Mouse (Mus musculus) spleen, postnatal 14 days (tissue): ENCODE measurements around the gene Rps6ka1.
A peak's percentile ranks its signal among the peaks of the same experiment; 100 is the strongest.
"Not testable (repeated sequence)": the region's sequence is repeated elsewhere in the genome, so short reads cannot be mapped to it uniquely, and the experiment has no call there.

Experiments used
- DNase-seq, 2 experiments: peaks; one replicate each; pipeline ENCODE4 v3.0.0; 2021 to 2022; ENCODE audit warnings: low spot score in 2 of 2

The Rps6ka1 gene

DNA sequence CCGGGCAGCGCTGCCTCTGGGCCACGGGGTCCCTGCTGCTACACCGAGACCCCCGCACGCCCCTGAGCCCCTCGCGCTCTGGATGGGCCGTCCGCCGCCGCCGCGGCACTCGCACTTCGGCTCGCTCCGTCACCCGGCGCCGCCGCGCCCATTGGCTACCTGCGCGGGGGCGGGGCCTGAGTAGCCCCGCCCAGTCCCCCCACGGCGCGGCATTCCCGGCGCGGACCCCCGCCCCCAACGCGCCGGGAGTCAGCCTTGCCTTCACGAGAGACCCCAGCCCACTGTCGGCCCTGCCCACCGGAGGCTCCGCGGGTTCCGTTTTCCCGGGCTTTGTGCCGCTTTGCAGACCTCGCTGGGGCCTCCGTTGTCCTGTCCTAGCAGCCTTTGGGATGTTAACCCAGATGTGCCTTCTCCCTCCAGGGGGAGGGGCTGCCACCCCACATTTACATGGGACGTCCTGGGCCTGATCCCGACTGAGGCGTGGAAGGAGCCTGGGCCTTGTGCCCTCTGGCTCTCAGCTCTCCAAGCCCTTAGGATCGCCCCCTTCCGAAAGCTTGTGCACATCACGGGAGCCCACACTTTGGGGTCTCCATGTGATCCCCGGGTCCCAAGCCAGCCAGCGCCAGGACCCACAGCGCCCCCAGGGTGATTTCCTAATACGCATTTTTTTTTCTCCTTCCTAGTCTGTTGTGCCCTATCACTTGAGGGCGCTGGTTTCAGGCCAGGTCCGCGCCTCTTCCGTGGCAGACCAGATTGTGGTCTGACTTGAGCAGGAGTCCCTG lies at the start of gene Rps6ka1:
Gene Rps6ka1 (minus strand): TSS at position 126 of the 782 bp plus-strand sequence.
- peak in 1 of 2 experiments; percentile 48 for DNase-seq

DNA sequence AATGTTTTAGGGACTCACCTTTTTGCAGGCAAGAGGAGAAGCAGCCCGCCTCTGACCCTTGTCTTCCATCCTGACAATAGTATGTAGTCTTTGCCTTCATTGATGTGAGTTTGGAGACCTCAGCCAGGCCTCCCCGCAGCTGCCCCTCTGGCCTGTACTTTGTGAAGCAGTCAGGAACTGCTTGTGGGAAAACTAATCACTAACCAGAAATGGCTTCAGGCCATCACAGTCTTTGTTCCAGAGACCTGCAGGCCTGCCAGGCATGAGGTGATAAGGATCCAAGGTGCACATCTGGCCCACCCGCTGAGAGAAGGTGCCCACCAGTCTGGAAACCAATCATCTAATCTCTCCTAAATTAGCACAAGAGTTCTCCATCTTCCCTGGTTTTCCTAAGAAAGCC lies 44.2 kb upstream of the Rps6ka1 start:
- no peak for DNase-seq

DNA sequence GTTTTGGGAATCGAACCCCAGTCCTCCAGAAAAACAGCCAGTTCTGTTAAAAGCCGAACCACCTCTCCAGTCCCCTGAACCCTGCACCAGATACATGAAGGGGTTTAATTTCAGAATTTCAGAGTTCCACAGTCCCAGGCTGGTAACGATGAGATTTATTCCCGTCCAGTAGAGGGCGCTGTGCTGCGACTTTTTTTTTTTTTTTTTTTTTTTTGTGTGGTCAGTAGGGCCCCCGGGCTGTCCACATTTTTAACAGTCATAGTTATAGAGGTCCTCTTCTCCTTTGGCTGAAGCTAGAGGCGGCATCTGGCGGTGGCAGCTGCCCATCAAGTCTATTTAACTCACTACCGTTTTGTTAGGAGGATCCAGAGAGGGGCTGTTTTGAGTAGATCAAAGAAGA lies 43.8 kb upstream of the Rps6ka1 start:
- DNase-seq: no peak

DNA sequence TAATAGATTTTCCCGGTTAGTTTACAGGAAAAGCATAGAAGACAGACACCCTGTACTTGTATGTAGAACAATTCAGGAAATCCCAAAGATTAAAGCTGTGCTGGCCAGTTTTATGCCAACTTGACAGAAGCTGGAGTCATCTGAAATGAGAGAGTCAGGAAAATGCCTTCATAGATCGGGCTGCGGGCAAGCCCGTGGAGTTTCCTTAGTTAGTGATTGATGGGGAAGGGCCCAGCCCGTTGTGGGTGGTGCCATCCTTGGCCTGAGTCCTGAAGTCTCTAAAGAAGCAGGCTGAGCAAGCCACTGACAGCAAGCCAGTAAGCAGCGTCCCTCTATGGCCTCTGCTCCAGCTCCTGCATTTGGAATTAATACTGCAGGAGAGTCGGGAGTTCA lies 41.7 kb upstream of the Rps6ka1 start:
- no peak for DNase-seq

DNA sequence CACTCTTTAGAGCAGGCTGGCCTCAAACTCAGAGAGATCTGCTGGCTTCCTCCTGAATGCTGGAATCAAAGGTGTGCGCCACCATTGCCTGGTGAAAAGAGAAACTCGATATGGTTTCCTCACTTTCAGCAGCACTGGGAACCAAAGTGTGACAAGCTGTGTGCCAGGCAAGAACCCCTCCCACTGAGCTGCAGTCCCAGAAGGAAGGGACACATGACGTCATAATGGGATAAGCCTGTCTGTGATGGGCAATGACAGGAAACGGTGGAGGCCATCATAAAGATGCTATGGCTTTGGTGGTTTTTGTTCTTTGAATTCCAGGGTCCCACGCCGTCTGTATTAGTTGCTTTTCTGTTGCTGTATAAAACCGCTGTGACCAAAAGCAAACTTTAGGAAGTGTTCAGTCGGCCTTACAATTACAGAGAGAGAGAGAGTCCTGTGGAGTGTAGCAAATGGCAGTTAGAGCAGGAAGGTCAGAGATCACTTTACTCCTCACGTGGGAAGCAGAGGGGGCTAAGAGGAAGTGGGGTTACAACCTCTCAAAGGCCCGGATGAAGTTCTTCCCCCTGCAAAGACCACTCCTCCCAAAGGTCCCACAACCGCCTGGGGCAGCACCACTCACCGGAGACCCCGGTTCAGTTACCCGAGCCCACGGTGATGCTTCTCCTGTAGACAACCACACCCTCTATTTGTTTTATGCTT lies 41.1 kb upstream of the Rps6ka1 start:
- DNase-seq: no peak

DNA sequence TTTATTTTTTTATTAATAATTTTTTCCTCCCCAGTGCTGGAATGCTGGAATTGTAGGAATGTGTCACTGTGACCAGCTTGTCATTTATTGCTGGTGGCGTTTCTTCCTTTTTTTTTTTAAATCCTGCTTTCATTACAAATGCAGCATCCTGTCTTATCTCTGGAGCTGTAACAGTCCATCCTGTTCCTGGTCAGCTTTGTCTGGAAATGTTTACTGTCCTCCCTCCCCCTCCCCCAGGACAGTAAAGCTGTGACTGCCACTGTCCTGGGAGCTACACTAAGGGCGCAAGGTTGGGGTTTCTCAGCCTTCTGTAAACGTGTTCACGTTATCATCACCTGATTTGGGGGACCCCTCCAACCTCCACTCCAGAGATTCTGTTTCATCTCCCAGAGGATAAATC lies 37.6 kb upstream of the Rps6ka1 start:
- no peak for DNase-seq

DNA sequence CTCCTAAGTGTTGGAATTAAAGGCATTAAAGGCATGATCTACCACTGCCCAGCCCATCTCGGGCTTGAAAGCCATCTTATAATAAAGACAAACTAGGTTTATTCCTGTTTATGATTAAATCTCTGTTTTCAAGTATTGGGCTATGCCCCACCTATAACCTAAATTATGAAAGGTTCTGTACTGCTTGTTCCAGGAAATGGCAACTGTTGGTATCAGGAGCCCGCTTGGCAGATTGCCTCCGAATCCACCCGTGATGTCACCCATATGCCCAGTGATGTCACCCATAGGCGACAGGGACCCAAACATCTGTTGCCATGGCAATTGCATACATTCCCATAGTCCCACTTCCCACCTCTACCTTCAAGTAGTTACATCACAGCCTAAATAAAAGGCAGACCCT lies 36.1 kb upstream of the Rps6ka1 start:
- no peak for DNase-seq

DNA sequence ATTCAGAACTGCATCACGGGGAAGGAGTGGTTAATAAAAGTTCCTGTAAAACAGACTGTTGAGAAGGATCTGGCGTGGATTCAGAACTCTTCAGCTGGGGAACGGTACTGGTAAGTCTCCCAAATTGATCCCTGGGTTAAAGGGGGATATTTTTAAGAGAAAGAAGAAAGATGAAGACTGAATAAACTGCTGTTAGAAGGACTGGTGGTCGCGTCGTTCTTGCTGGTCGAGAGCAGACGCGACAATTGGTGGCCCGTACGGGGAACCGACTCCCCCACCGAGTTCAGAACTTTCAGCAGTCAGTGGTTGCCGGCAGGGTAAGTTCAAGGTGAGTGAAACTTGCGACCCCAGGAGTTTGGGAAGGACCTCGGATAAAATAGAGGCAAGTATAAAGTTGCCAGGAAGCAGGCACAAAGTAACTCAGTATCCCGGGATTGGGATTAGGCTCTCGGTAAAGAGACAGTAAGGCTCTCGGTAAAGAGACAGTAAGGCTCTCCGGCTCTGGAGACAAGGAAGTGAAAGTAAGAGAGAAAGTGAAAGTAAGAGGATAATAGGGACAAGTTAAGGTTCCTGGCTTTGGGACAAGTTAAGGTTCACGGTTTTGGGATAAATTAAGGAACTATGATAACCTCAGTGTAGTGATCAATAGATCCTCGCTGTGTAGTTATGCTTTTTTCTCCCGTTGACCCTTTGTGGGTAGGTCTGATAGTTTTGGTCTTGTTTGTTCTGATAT lies 30.7 kb upstream of the Rps6ka1 start:
- DNase-seq: not testable (repeated sequence)

DNA sequence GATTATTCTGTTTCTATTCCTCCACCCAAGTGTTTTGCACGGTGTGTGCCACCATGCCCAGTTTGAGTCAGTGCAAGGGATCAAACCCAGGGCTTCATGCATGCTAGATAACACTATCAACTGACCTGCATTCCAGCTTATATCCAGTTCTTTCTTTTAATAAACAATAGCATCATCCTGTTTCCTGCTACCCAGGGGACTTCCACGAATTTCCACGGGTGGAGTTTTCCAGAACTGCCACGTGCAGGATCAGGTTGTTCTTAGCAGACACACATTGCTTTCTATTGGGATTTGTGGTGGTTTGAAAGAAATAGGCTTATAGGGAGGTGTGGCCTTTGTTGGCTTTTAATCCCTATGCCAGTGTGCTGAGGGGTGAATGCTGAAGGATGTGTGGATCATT lies 24.4 kb upstream of the Rps6ka1 start:
- DNase-seq: no peak

DNA sequence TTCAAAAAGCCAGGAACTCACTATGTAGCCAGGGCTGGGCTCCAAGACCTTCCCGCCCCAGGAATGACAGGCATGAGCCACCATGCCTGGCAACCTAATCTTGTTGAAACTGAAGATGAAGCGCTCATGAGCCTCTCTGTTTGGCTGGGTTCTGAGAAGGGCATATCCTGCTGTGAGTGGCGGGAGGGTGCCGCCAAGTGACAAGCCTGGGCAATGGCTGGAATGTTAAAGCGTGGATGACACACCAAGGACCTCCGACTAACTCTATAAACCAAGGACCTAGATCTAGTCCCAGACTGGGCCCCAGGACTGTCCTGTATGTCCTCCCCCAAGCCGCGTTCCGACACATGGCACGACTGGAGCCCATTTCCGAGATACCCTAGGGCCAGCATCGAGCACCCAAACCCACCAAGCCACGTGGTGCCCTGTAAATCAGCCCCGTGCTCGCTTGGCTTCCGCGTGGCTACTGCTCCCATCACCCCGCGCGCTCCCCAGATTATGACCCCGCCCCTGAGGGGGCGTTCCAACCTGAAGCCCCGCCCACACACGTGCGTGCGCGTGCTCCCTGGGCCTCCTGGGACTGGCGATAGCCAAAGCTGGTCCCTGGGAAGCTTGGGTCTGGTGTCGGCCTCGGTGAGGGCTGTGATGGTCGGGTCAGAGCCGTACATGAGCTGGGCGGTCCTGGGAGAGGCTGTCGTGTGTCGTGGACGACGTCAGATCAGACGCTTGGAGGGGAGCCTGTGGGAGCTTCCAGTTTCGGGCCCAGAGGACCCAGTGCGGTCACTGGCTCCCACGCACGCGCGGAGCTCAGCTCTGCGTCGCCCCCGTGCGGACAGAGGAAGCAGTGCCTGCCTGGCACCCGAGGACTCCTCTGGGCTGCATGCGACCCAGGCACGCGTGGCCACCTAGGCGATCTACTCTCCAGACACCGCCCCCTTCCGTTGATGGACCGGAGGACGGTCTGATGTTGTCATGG lies 22.9 kb upstream of the Rps6ka1 start:
- DNase-seq: peak; percentile 86 to 91

DNA sequence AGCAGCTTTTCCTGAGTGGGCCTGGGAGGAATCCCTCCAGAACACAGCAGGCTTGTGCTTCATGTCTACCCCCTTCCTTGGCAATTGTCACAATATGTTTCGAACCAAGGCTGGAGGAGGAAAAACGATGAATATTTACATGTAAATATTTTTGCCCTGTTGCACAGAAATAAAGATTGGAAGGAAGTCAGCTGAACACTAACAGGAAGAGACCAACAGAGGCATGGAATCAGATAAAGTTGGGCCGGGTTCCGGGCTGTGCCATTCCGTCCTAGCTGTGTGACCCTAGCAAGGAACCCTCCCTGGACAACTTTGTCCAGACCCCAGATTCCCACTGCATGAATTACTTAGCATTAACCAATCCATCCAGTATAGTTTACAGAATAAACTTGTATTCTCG lies 20.5 kb upstream of the Rps6ka1 start:
- no peak for DNase-seq

DNA sequence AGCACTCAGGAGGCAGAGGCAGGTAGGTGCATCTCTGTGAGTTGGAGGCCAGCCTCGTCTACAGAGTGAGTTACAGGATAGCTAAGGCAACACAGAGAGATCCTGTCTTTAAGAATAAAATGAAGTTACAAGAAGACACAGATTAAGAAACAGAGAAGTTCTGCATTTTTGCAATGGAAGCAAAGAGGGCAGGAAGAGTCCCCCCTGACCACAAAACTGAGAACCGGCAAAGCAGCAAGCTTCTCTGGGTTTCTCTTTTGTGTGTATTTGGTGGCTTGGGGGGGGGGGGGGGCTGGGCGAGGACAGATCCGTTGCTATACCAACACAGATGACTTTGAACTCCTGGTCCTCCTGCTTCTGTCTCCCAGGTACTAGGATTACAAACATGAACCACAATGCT lies 19.5 kb upstream of the Rps6ka1 start:
- DNase-seq: no peak

DNA sequence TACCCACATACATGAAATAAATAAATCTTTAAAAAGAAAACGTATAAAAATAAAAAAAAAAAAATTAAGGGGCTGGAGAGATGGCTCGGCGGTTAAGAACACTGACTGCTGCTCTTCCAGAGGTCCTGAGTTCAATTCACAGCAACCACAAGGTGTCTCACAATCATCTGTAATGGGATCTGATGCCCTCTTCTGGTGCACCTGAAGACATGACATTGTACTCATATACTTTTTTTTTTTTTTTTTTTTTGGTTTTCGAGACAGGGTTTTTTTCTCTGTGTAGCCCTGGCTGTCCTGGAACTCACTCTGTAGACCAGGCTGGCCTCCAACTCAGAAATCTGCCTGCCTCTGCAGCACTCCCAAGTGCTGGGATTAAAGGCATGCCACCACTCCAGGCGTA lies 18.7 kb upstream of the Rps6ka1 start:
- DNase-seq: not testable (repeated sequence)

DNA sequence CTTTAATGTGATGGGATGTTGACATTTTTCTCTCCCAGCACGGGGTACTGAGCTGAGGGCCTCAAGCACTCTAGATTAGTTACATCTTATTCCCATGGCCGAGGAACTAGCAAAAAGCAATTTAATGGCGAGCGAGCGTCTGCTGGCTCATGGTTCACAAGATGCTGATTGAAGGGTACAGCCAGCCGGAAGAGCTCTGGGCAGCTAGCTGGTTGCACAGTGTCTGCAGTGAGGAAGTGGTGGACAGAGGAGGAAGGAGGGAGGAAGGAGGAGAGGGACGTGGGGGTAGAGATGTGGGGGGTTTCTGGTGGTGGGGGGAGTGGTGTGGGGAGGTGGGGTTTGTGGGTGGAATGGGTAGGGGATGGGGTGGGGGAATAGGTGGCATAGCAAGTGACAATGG lies 17.6 kb upstream of the Rps6ka1 start:
- DNase-seq: no peak

DNA sequence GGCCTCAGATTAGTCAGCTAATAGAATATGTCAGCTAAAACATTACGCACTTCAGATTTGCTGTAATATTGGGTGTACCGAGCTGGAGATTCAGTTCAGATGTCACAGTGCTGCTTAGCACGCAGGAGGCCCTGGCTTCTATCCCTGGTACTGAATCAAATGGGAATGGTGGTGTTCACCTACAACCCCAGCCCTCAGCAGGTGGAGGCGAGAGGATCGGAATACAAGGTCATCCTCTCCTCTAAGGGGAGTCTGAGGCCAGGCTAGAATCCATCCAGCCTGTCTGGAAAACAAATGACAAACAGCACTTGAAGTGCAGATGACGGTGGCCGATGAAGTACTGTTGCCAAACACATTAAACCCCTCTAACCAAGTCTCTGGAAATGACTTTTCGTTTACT lies 16.7 kb upstream of the Rps6ka1 start:
- no peak for DNase-seq

DNA sequence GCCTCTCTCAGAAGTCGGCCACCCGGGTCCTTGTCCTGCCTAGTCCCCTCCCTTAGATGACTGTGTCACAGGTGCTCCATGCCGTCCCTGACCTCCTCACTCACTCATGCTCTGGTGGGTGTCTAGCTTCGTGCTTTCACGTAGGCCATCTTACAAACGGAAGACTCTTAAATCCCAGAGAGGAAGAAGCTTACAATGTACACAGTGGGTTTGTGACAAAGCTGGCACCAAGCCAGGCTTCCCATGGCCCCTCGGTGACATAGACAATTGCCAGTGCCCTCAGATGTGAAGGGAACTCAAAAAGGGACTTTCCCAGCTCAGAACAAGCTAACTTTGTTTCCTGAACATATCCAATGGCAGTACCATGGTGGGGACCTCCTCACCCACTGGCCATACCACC lies 15.8 kb upstream of the Rps6ka1 start:
- DNase-seq: no peak

DNA sequence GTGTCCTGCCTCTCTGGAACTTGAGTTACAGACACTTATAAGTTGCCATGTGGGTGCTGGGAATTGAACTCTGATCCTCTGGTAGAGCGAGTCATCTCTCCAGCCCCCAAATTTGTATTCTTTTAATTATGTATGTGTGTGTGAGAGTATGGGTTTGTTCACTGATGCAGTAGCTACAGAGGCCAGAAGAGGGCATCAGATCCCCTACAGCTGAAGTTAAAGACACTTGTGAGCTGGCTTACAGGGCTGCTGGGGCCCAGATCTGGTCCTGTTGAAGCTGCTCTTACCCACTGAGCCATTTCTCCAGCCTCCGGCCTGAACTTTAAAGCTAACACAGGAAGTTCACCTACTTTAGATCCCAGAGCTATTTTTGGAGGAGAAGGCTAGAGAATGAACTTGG lies 14.9 kb upstream of the Rps6ka1 start:
- DNase-seq: no peak

DNA sequence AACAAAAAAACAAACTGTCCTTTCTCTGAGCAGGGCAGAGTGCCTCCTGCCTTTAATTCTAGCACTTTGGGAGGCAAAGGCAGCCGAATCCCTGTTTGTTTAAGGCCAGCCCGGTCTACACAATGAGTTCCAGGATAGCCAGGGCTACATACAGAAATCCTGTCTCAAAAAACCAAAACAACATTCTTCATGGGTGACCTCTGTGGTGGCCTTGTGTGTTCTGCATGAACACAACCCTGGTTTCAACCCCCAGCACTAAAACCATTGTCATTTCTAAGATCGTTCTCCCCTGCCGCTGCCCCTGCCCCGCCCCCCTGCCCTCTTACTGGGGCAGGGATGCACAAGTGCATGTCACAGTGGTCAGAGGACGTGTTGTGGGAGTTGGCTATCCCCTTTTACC lies 13.3 kb upstream of the Rps6ka1 start:
- DNase-seq: no peak

DNA sequence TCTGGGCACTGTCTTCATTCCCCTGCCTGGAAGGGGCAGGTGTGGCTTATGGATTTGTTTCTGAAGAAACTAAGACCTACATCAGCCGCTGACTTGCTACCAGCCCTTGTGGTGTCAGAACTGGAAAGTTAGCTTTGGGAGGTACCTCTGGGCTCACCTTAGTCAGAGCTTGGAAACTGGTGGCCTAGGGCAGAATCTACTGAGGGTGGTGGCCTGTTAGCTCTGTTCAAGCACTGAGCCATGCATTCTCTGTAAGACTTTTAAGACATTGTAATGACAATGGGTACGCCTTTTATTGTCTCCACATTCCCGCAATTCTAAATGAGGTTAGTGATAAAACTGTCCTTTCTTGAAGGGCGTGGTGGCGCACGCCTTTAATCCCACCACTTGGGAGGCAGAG lies 12.8 kb upstream of the Rps6ka1 start:
- DNase-seq: no peak

DNA sequence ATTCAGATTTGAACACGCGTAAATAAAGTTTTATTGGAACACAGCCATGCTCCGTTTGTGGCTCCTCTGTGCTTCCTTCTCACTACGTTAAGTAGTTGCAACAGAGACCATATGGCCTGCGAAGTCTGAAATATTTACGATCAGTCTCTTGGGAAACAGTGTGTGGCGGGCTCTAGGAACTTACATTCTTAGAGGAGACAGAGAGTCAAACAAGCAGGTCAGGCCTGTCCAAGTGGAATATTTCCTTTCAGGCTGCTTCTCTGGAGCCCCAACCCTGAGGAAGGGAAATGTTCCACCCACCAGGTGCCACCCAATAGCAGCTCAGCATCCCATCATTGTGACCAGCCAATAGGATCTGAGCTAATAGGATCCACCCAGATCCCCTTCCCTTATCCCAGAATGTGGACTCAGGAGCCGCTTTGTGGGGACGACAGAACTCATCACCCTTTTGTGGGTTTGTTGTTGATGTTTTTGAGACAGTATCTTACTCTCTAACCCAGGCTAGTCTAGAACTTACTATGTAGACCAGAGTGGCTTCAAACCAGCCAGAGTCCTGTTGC lies 11.7 kb upstream of the Rps6ka1 start:
- no peak for DNase-seq

DNA sequence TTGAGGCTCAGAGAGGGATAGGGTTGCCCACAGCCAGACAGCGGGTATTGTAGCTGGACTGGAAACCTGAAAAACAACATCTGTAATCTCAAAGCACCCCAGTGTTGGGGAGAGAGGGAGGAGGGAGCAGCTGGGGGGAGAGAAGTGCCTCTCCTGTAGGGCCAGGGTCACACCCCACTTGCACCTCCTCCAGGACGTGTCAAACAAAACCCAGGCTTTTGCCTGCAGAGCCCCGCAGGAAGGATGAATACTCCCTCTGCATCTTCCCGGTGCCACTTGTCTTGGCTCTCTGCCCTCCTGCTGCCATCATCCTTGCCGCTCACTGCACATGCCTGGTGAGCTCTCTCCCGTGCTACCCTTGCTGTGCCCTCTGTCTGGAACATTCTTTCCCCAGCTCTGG lies 10.6 kb upstream of the Rps6ka1 start:
- DNase-seq: no peak
